Mouse (Mus musculus): Measurements from ENCODE around the gene Tlr8. TPM values are rescaled to one million over a fixed set of nuclear protein-coding genes. Genes with fewer than 3 reads are reported as not detected.

Tlr8 gene
- polyA plus RNA-seq, 1 experiment from 2014 or later: 0.11 TPM

DNA sequence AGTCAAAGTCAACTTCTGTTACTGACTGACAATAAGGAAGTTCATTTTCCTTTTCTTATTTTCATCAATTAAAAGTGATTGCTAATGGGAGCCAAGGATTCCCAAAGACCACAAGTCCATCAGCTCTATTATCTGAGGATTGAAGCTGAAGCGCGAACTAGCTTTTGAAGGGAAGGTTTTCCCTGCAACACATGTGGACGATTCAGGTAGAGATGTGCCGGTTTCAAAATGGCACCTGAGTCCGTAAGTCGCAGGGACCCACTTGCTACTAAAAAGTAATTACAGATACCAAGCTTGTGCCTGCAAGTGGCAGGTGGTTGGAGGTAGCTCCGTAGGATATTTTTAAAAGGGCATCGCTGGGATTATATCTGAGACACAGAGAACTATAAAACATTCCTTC is 54.3 kb downstream of the Tlr8 start:
- Histone ChIP-seq H3K4me1 (ENCODE audit: control insufficient read depth, insufficient read depth, low read length) (no peaks in the 10 kb centered on the region), H3K9ac (ENCODE audit: low read length) (no peak overlapping the region), H3K27ac (replicated peaks; ENCODE audit: low read depth, low read length) (no peak overlapping the region), H3K9me3 (ENCODE audit: control insufficient read depth, low read length) (no peaks in the 10 kb centered on the region), H3K27me3 (ENCODE audit: control insufficient read depth, insufficient read depth, low read length) (peaks cover 21% of the 10 kb centered on the region), H3K4me3 (ENCODE audit: low read depth, low read length) (no peak overlapping the region; the same call in 1 of the 2 replicates), H3K4me2 (ENCODE audit: low read depth, severe bottlenecking) (peak overlapping the region; percentile 42; the same call in 1 of the 2 replicates), H3K36me3 (ENCODE audit: control insufficient read depth, insufficient read depth, low read length) (no peaks in the 10 kb centered on the region)
- ATAC-seq (ENCODE audit: insufficient number of reproducible peaks, low FRiP score, low TSS enrichment, low read depth) (no peak), DNase-seq (ENCODE audit: low spot score) (no peak)
- 59% methylated on average over 8 of the region's 8 CpGs for WGBS

DNA sequence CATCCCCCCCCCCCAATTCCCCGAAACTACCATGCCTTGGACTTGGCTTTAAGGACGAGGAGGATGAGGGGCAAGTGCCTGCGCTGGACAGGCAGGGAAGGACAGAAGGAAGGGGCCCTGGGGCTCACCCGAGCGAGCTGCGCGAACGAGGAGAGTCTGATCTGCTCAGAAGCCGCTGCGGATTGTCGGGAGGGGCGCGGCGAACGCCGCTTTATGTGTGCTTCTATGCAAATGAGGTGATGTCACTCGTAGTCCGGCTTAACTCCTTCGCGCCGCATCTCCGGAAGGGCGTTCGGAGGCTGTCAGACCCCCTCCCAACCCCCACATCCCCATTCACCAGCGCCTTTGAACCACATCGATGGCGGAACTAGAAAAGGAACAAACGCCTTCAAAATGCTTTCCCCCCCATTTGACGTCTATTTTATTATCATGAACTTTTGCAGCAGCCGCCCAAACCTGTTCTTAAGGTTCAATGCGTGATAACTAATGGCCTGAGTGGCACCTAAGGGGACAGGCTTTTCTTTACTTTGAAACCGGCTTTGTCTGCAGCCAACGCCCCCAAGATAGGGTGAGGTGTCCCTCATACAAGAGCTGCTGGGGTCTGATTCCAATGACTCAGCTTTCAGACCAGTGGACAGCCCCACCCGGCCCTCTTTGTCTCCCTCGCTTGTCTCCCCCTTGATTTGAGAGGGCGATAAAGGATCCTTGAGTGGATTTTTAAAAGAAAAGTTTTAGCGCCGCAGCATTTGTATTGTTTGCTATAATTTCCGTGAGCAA is 55.0 kb downstream of the Tlr8 start, which contains the start of gene Tmsb4x:
Gene Tmsb4x (minus strand): TSS at position 338 of the 777 bp plus-strand sequence.
- Histone ChIP-seq H3K9me3 (ENCODE audit: control insufficient read depth, low read length) (no peaks in the 10 kb centered on the region), H3K27me3 (ENCODE audit: control insufficient read depth, insufficient read depth, low read length) (peaks cover 21% of the 10 kb centered on the region), H3K36me3 (ENCODE audit: control insufficient read depth, insufficient read depth, low read length) (no peaks in the 10 kb centered on the region), H3K4me2 (ENCODE audit: low read depth, severe bottlenecking) (peak within 1 kb of the TSS; percentile 42), H3K4me3 (ENCODE audit: low read depth, low read length) (peak within 1 kb of the TSS; percentile 37), H3K4me1 (ENCODE audit: control insufficient read depth, insufficient read depth, low read length) (no peaks in the 10 kb centered on the region), H3K27ac (replicated peaks; ENCODE audit: low read depth, low read length) (0 out of 2 replicates have a peak within 1 kb of the TSS, but pooled peaks have one; percentile 2), H3K9ac (ENCODE audit: low read length) (peak within 1 kb of the TSS; percentile 59)
- 19% methylated on average over 38 of the region's 39 CpGs for WGBS
- ATAC-seq (ENCODE audit: insufficient number of reproducible peaks, low FRiP score, low TSS enrichment, low read depth): peak; percentile 79
- DNase-seq (ENCODE audit: low spot score): peak; percentile 79

DNA sequence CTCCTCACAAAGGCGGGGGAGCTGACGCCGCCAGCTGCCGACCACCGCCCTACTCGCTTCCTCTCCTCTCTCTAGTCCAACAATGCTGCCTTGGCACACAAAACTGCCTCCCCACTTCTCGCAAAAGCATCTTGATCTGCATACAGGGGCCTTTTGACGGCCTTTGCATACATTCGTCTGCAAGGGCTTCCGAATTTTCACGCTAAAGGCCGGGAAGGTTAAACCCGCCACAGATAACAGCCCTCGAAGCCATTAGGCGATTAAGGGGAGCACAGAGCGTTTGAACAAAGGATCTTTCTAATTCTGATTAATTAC is 55.7 kb downstream of the Tlr8 start:
- Histone ChIP-seq H3K36me3 (ENCODE audit: control insufficient read depth, insufficient read depth, low read length) (no peaks in the 10 kb centered on the region), H3K4me2 (ENCODE audit: low read depth, severe bottlenecking) (peak overlapping the region; percentile 42), H3K27ac (replicated peaks; ENCODE audit: low read depth, low read length) (0 out of 2 replicates have a peak overlapping the region, but pooled peaks have one; percentile 2), H3K27me3 (ENCODE audit: control insufficient read depth, insufficient read depth, low read length) (peaks cover 21% of the 10 kb centered on the region), H3K9me3 (ENCODE audit: control insufficient read depth, low read length) (no peaks in the 10 kb centered on the region), H3K4me1 (ENCODE audit: control insufficient read depth, insufficient read depth, low read length) (no peaks in the 10 kb centered on the region), H3K9ac (ENCODE audit: low read length) (peak overlapping the region; percentile 59), H3K4me3 (ENCODE audit: low read depth, low read length) (peak overlapping the region; percentile 37)
- ATAC-seq (ENCODE audit: insufficient number of reproducible peaks, low FRiP score, low TSS enrichment, low read depth) (no peak), DNase-seq (ENCODE audit: low spot score) (peak; percentile 47)
- 18% methylated on average over 16 of the region's 16 CpGs for WGBS

DNA sequence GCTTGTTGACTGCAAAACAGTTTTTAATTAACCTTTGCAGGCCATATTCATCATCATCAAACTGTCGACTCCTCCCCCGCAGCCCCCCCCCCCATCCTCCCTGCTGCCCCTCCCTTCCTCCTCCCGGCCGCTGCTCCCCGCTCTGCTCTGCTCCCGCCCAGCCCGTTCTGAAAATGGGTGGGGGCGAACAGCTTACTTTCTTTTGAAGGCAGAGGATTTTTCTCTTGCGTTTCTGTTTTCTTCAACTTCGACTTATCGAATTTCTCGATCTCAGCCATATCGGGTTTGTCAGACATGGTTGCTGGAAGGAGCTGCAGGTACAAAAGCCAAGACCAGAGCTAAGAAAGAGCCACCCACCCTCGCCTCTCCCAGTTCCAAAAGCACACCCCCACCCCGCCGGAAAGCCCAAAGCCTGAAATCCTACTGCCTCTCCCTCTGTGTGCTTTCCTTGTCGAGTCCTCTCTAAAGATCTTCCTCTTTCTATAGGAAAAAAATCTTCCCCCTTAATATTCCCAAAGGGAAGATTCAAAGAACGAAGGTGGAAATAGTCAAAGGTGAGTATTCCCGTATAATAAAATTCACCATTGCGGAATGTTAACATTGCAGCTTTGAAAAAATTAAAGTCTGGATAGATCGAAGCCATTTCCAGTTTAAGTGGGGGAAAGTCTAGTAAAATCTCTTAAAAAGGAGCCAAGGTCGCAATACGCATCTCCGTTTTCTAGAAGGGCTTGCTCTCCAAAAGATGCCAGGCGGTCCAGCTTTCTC is 56.2 kb downstream of the Tlr8 start:
- Histone ChIP-seq H3K4me1 (ENCODE audit: control insufficient read depth, insufficient read depth, low read length) (no peaks in the 10 kb centered on the region), H3K4me3 (ENCODE audit: low read depth, low read length) (peak overlapping the region; percentile 37), H3K27ac (replicated peaks; ENCODE audit: low read depth, low read length) (0 out of 2 replicates have a peak overlapping the region, but pooled peaks have one; percentile 2), H3K4me2 (ENCODE audit: low read depth, severe bottlenecking) (peak overlapping the region; percentile 42), H3K9ac (ENCODE audit: low read length) (peak overlapping the region; percentile 59), H3K9me3 (ENCODE audit: control insufficient read depth, low read length) (no peaks in the 10 kb centered on the region), H3K27me3 (ENCODE audit: control insufficient read depth, insufficient read depth, low read length) (peaks cover 21% of the 10 kb centered on the region), H3K36me3 (ENCODE audit: control insufficient read depth, insufficient read depth, low read length) (no peaks in the 10 kb centered on the region)
- 24% methylated on average over 24 of the region's 25 CpGs for WGBS
- DNase-seq (ENCODE audit: low spot score): peak; percentile 33
- ATAC-seq (ENCODE audit: insufficient number of reproducible peaks, low FRiP score, low TSS enrichment, low read depth): no peak

DNA sequence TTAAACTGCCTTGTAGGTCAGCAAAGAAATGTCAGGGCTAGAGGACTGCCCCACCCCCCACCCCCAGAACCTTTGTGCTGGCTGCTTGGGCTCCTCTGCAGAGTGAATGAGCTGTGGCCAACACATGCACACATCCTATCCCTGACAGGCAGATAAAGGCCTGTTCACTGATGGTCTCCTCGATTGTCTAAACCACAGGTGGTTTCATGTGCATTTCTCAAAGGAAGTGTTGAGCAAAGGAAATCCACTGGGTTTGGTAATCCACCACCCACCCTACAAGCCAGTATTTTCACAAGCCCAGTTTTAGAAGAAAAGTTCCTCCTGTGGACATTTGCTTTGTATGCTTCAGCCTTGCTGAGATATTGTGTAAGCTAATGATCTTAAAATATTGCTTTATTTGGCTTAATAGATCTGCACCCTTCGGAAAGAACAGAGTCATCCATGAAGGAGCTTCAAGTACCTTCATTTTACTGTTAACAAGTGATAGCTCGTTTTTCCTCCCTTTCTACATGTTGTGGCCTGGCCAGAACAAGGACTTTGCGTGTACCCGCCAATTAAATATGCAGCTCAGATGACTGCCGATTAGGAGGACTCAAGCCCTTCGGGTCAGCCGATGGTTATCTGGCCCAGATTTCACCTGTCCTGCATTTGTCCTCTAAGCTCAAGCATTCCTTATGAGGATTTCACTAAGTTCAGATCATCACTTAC is 58.2 kb downstream of the Tlr8 start:
- peaks cover 21% of the 10 kb centered on the region for H3K27me3 ChIP-seq (ENCODE audit: control insufficient read depth, insufficient read depth, low read length)
- 72% methylated on average over 8 of the region's 8 CpGs for WGBS
- H3K9ac ChIP-seq (ENCODE audit: low read length): no peak overlapping the region
- no peak overlapping the region for H3K4me2 ChIP-seq (ENCODE audit: low read depth, severe bottlenecking)
- DNase-seq (ENCODE audit: low spot score) (no peak), ATAC-seq (ENCODE audit: insufficient number of reproducible peaks, low FRiP score, low TSS enrichment, low read depth) (no peak)
- no peaks in the 10 kb centered on the region for H3K36me3 ChIP-seq (ENCODE audit: control insufficient read depth, insufficient read depth, low read length)
- H3K9me3 ChIP-seq (ENCODE audit: control insufficient read depth, low read length): no peaks in the 10 kb centered on the region
- no peaks in the 10 kb centered on the region for H3K4me1 ChIP-seq (ENCODE audit: control insufficient read depth, insufficient read depth, low read length)
- no peak overlapping the region for H3K4me3 ChIP-seq (ENCODE audit: low read depth, low read length)
- no peak overlapping the region for H3K27ac ChIP-seq (replicated peaks; ENCODE audit: low read depth, low read length)

DNA sequence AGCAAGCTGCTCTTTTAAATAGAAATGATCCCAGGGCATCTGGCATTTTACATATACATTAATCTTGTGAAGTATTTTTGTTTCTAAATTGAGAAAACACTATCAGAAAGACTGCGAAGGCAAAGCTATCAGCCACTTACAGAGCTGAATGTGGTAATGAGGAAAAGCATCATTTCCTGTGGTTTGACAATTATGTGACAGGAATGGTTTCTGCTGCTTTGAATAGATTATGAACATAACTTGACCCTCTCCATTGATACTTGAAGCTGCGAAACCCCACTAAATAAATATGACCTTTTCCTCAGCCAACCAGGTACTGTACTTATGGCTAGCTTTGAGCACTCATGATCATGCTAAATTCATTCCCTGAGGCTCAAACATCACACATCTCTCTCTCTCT is 62.8 kb downstream of the Tlr8 start:
- WGBS: 87% methylated on average over 2 of the region's 2 CpGs
- DNase-seq (ENCODE audit: low spot score) (no peak), ATAC-seq (ENCODE audit: insufficient number of reproducible peaks, low FRiP score, low TSS enrichment, low read depth) (no peak)
- H3K27ac ChIP-seq (replicated peaks; ENCODE audit: low read depth, low read length): no peak overlapping the region
- no peak overlapping the region for H3K4me2 ChIP-seq (ENCODE audit: low read depth, severe bottlenecking)
- H3K27me3 ChIP-seq (ENCODE audit: control insufficient read depth, insufficient read depth, low read length): peaks cover 3% of the 10 kb centered on the region; the same call in 1 of the 2 replicates
- no peaks in the 10 kb centered on the region for H3K36me3 ChIP-seq (ENCODE audit: control insufficient read depth, insufficient read depth, low read length)
- no peak overlapping the region for H3K9ac ChIP-seq (ENCODE audit: low read length)
- H3K9me3 ChIP-seq (ENCODE audit: control insufficient read depth, low read length): no peaks in the 10 kb centered on the region
- no peaks in the 10 kb centered on the region for H3K4me1 ChIP-seq (ENCODE audit: control insufficient read depth, insufficient read depth, low read length)
- no peak overlapping the region for H3K4me3 ChIP-seq (ENCODE audit: low read depth, low read length)

DNA sequence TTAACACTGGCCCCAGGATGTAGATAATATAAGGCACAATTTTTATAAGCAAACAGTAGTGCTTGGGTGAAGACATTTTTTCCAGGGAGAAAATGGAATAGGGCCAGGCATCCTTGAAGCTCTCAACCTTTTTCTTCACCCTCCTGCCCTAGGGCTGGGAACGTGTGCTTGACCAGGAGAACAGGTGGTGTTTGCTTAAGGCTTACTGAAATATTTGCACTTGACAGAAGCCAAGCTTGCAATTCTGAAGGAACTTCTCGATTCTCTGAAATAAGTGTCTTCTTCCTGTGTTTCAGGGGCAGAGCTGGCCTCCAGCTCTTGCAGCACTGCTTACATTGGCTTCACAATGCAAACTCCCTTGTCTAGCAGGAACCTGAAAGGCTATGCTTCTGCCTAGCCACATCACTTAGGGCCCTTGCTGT is 68.9 kb downstream of the Tlr8 start:
- ATAC-seq (ENCODE audit: insufficient number of reproducible peaks, low FRiP score, low TSS enrichment, low read depth) (no peak), DNase-seq (ENCODE audit: low spot score) (no peak)
- Histone ChIP-seq H3K9ac (ENCODE audit: low read length) (no peak overlapping the region), H3K36me3 (ENCODE audit: control insufficient read depth, insufficient read depth, low read length) (no peaks in the 10 kb centered on the region), H3K4me1 (ENCODE audit: control insufficient read depth, insufficient read depth, low read length) (no peaks in the 10 kb centered on the region), H3K9me3 (ENCODE audit: control insufficient read depth, low read length) (no peaks in the 10 kb centered on the region), H3K27me3 (ENCODE audit: control insufficient read depth, insufficient read depth, low read length) (peaks cover 3% of the 10 kb centered on the region; the same call in 1 of the 2 replicates), H3K27ac (replicated peaks; ENCODE audit: low read depth, low read length) (no peak overlapping the region), H3K4me2 (ENCODE audit: low read depth, severe bottlenecking) (no peak overlapping the region), H3K4me3 (ENCODE audit: low read depth, low read length) (no peak overlapping the region)
- 74% methylated on average over 2 of the region's 2 CpGs for WGBS
